Mouse (Mus musculus): ENCODE data around the gene Olfr531. TPM values are rescaled to one million over a fixed set of nuclear protein-coding genes. Genes with fewer than 3 reads are reported as not detected.

The Olfr531 gene
- not detected for polyA plus RNA-seq (2015; fragmentation: Illumina TruSeq; extraction: RNeasy Lipid Tissue Mini Kit (QIAGEN cat#74804); ENCODE audit: insufficient read depth, low read depth, low replicate concordance)

GRCm38 (mm10) chr7:140402818-140403217 is at the start of gene Olfr531:
TSS of gene Olfr531 (minus strand) at chr7:140402918.

GRCm38 (mm10) chr7:140421539-140421938 is 18.8 kb upstream of the Olfr531 start, which contains the start of gene Olfr532:
TSS of gene Olfr532 (minus strand) at chr7:140421639.

GRCm38 (mm10) chr7:140376231-140376630 is 26.5 kb downstream of the Olfr531 start, which contains the start of gene Olfr530:
TSS of gene Olfr530 (minus strand) at chr7:140376331.

GRCm38 (mm10) chr7:140361571-140361970 is 41.1 kb downstream of the Olfr531 start, which contains the start of gene Olfr60:
TSS of gene Olfr60 (minus strand) at chr7:140361671.

Other genes with a start within 250 kb of the Olfr531 start
- 0.39 TPM for gene Sprn, start 248.0 kb downstream of the Olfr531 start, polyA plus RNA-seq (2015; fragmentation: Illumina TruSeq; extraction: RNeasy Lipid Tissue Mini Kit (QIAGEN cat#74804); ENCODE audit: insufficient read depth, low read depth, low replicate concordance)
- not detected for gene Olfr522, start 238.2 kb downstream of the Olfr531 start, polyA plus RNA-seq (2015; fragmentation: Illumina TruSeq; extraction: RNeasy Lipid Tissue Mini Kit (QIAGEN cat#74804); ENCODE audit: insufficient read depth, low read depth, low replicate concordance)
- gene Olfr523, start 229.7 kb downstream of the Olfr531 start, polyA plus RNA-seq (2015; fragmentation: Illumina TruSeq; extraction: RNeasy Lipid Tissue Mini Kit (QIAGEN cat#74804); ENCODE audit: insufficient read depth, low read depth, low replicate concordance): not detected
- not detected for gene Olfr524, start 197.0 kb downstream of the Olfr531 start, polyA plus RNA-seq (2015; fragmentation: Illumina TruSeq; extraction: RNeasy Lipid Tissue Mini Kit (QIAGEN cat#74804); ENCODE audit: insufficient read depth, low read depth, low replicate concordance)
- gene Cd163l1, start 184.7 kb downstream of the Olfr531 start, polyA plus RNA-seq (2015; fragmentation: Illumina TruSeq; extraction: RNeasy Lipid Tissue Mini Kit (QIAGEN cat#74804); ENCODE audit: insufficient read depth, low read depth, low replicate concordance): not detected
- gene 5830411N06Rik, start 155.6 kb downstream of the Olfr531 start, polyA plus RNA-seq (2015; fragmentation: Illumina TruSeq; extraction: RNeasy Lipid Tissue Mini Kit (QIAGEN cat#74804); ENCODE audit: insufficient read depth, low read depth, low replicate concordance): not detected
- not detected for gene Olfr525, start 82.1 kb downstream of the Olfr531 start, polyA plus RNA-seq (2015; fragmentation: Illumina TruSeq; extraction: RNeasy Lipid Tissue Mini Kit (QIAGEN cat#74804); ENCODE audit: insufficient read depth, low read depth, low replicate concordance)
- not detected for gene Olfr527, start 68.9 kb downstream of the Olfr531 start, polyA plus RNA-seq (2015; fragmentation: Illumina TruSeq; extraction: RNeasy Lipid Tissue Mini Kit (QIAGEN cat#74804); ENCODE audit: insufficient read depth, low read depth, low replicate concordance)
- not detected for gene Olfr60, start 41.2 kb downstream of the Olfr531 start, polyA plus RNA-seq (2015; fragmentation: Illumina TruSeq; extraction: RNeasy Lipid Tissue Mini Kit (QIAGEN cat#74804); ENCODE audit: insufficient read depth, low read depth, low replicate concordance)
- gene Olfr530, start 26.6 kb downstream of the Olfr531 start, polyA plus RNA-seq (2015; fragmentation: Illumina TruSeq; extraction: RNeasy Lipid Tissue Mini Kit (QIAGEN cat#74804); ENCODE audit: insufficient read depth, low read depth, low replicate concordance): not detected
- gene Olfr532, start 18.7 kb upstream of the Olfr531 start, polyA plus RNA-seq (2015; fragmentation: Illumina TruSeq; extraction: RNeasy Lipid Tissue Mini Kit (QIAGEN cat#74804); ENCODE audit: insufficient read depth, low read depth, low replicate concordance): not detected
- not detected for gene Olfr533, start 60.5 kb upstream of the Olfr531 start, polyA plus RNA-seq (2015; fragmentation: Illumina TruSeq; extraction: RNeasy Lipid Tissue Mini Kit (QIAGEN cat#74804); ENCODE audit: insufficient read depth, low read depth, low replicate concordance)
- not detected for gene Olfr535, start 81.3 kb upstream of the Olfr531 start, polyA plus RNA-seq (2015; fragmentation: Illumina TruSeq; extraction: RNeasy Lipid Tissue Mini Kit (QIAGEN cat#74804); ENCODE audit: insufficient read depth, low read depth, low replicate concordance)
- gene Olfr536, start 104.5 kb upstream of the Olfr531 start, polyA plus RNA-seq (2015; fragmentation: Illumina TruSeq; extraction: RNeasy Lipid Tissue Mini Kit (QIAGEN cat#74804); ENCODE audit: insufficient read depth, low read depth, low replicate concordance): not detected
- not detected for gene Olfr538, start 165.0 kb upstream of the Olfr531 start, polyA plus RNA-seq (2015; fragmentation: Illumina TruSeq; extraction: RNeasy Lipid Tissue Mini Kit (QIAGEN cat#74804); ENCODE audit: insufficient read depth, low read depth, low replicate concordance)
- gene Olfr46, start 198.4 kb upstream of the Olfr531 start, polyA plus RNA-seq (2015; fragmentation: Illumina TruSeq; extraction: RNeasy Lipid Tissue Mini Kit (QIAGEN cat#74804); ENCODE audit: insufficient read depth, low read depth, low replicate concordance): not detected
- gene Olfr61, start 226.1 kb upstream of the Olfr531 start, polyA plus RNA-seq (2015; fragmentation: Illumina TruSeq; extraction: RNeasy Lipid Tissue Mini Kit (QIAGEN cat#74804); ENCODE audit: insufficient read depth, low read depth, low replicate concordance): not detected
- gene Olfr53, start 243.5 kb upstream of the Olfr531 start, polyA plus RNA-seq (2015; fragmentation: Illumina TruSeq; extraction: RNeasy Lipid Tissue Mini Kit (QIAGEN cat#74804); ENCODE audit: insufficient read depth, low read depth, low replicate concordance): not detected

All from pancreas, adult 10 weeks (tissue).